In the genomic region with DNA sequence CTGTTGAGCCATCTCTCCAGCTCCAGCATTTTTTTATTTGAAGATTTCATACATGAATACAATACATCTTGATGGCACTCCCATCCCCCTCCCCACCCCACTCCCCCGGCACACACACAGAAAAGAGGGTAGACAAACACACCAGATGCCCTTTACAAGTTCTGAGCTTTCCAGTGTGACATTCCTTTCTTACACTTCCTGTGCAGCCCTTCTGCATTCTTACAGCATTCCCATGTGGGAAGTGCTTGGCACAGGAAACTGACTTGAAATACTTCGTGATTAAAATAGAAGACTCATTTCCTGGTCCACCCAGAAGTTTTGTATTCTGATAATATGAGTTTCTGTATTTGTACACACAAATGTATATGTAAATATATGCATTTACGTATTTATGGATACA, we compare ENCODE assay signal across 13 mouse cellular contexts. TPM values are rescaled to one million over a fixed set of nuclear protein-coding genes. Genes with fewer than 3 reads are reported as not detected.
DNase-seq lines count a peak whose midpoint lies in the region; ATAC-seq and TF ChIP-seq lines count a peak whose summit lies in the region.
"Had no signal": no experiment of that assay in that cellular context is flagged by ENCODE, and none has a peak within 500 bp of the region (broad histone marks: within the 10 kb centered on the region; RNA-seq: fewer than 3 reads in every experiment).

No protein-coding gene starts in this region.

- no peak for TF ChIP-seq POLR2A in embryonic fibroblast, embryonic 13.5 days (IDR thresholded peaks at IDR 0.05; ENCODE audit: low read depth, low read length)

- peak; percentile 94 for DNase-seq in heart, adult 11 months
- no peak for DNase-seq in heart, postnatal 25 days (ENCODE audit: low spot score)
- peak; percentile 26 for DNase-seq in 3134 (ENCODE audit: extremely low read depth, insufficient read length, low spot score)
- peak; percentile 50 for DNase-seq in heart, postnatal 4 days
- DNase-seq in cerebellum, adult 11-12 months = no peak
- no peak for DNase-seq in spleen, postnatal 36 days (ENCODE audit: low spot score in 2 of 2)
- DNase-seq: right cerebral cortex, postnatal 25 days had no signal

- intact Hi-C loops in heart, postnatal 25 days (cut with DNase I) = no loop called here

- no peak for ATAC-seq in monocyte, adult 5-6 weeks (replicated peaks; ENCODE audit: insufficient number of reproducible peaks, low FRiP score, low TSS enrichment, poor library complexity, severe bottlenecking)

- H3K4me3 ChIP-seq in embryonic fibroblast, embryonic 13.5 days (ENCODE audit: insufficient read depth, low read length) = no peak overlapping the region
- H3K4me3 ChIP-seq: neural tube, embryonic 13.5 days had no signal

- H3K27ac ChIP-seq in embryonic fibroblast, embryonic 13.5 days (ENCODE audit: insufficient read depth, low read length) = peak overlapping the region; percentile 4; the same call in 1 of the 2 replicates
- H3K27ac ChIP-seq: neural tube, embryonic 13.5 days had no signal

- TF ChIP-seq CTCF in embryonic fibroblast, embryonic 13.5 days (IDR thresholded peaks at IDR 0.05; ENCODE audit: borderline replicate concordance, insufficient read depth, low read length) = no peak

- H3K4me1 ChIP-seq in embryonic fibroblast, embryonic 13.5 days (ENCODE audit: control insufficient read depth, insufficient read depth, low read length) = no peaks in the 10 kb centered on the region; the same call in 1 of the 2 replicates
- H3K4me1 ChIP-seq: neural tube, embryonic 13.5 days had no signal

RNA-seq across cellular contexts. Expression of a gene that starts 15.4 kb away (rescaled TPM):
- not detected for total RNA-seq in heart, postnatal 25 days (2021)
- not detected in 2 replicates for polyA plus RNA-seq in embryonic fibroblast, embryonic 13.5 days (2011; ENCODE audit: insufficient read length, low read depth, missing spikeins)
- total RNA-seq in heart, postnatal 4 days (2021) = not detected
- total RNA-seq in monocyte, adult 5-6 weeks (2017) = not detected in 3 replicates
- total RNA-seq: megakaryocyte progenitor cell, adult 5-6 weeks had no signal
- polyA plus RNA-seq: embryonic facial prominence, embryonic 11.5 days; limb, embryonic 11.5 days had no signal

Comparison
In these comparisons a context has a peak if more than half of its experiments do, and no peak if none do; other contexts are left out.
1. DNase-seq: peak in heart, adult 11 months (single experiment), 3134 (single experiment) and heart, postnatal 4 days (single experiment); none in heart, postnatal 25 days (single experiment), cerebellum, adult 11-12 months (single experiment) and spleen, postnatal 36 days (0 of 2).